Mouse (Mus musculus): ENCODE results near the gene Ccdc54. TPM values are rescaled to one million over a fixed set of nuclear protein-coding genes. Genes with fewer than 3 reads are reported as not detected.

Gene Ccdc54
- polyA plus RNA-seq, 1 experiment from 2014 or later: not detected

Other genes starting within 250 kb of the Ccdc54 start
- gene Bbx, start 158.8 kb downstream of the Ccdc54 start, polyA plus RNA-seq (2015; fragmentation: Nextera tagmentation; extraction: Ambion mirVana): 32.8 and 33.4 TPM in 2 replicates

Measured in heart, embryonic 15.5 days (tissue).